Mouse (Mus musculus) bone marrow macrophage, adult 2 months (primary cell): ENCODE results near the gene Ostm1. TPM values are rescaled to one million over a fixed set of nuclear protein-coding genes. Genes with fewer than 3 reads are reported as not detected.

Experiments
- H3K27ac ChIP-seq: 2 replicates; pipeline ENCODE4 v1.5.1; 2012; ENCODE audit warnings: low read depth, low read length; ENCODE audit not compliant: insufficient read depth
- H3K4me1 ChIP-seq: 2 replicates; pipeline ENCODE4 v1.6.1; 2012; ENCODE audit warnings: low read length; ENCODE audit not compliant: control insufficient read depth, insufficient read depth
- H3K4me3 ChIP-seq: 2 replicates; pipeline ENCODE4 v1.5.1; 2012; ENCODE audit warnings: mild to moderate bottlenecking, low read length, moderate library complexity; ENCODE audit not compliant: insufficient read depth
- CTCF ChIP-seq: IDR thresholded peaks from 2 replicates; pipeline ENCODE4 v1.5.1; 2012; ENCODE audit warnings: low read depth, mild to moderate bottlenecking, low read length, moderate library complexity
- POLR2A ChIP-seq: IDR thresholded peaks from 2 replicates; pipeline ENCODE4 v1.6.1; 2012; ENCODE audit warnings: mild to moderate bottlenecking, low read depth, low read length, borderline replicate concordance
- polyA plus RNA-seq: library from polyadenylated mRNA; stranded (reverse); fragments of >200 nt; gene quantifications from 2 replicates; pipeline ENCODE4 v1.2.4, GENCODE M21; 2012; ENCODE audit not compliant: missing spikeins, insufficient read depth, insufficient read length

Gene Ostm1
- polyA plus RNA-seq, 1 experiment = 48.5 TPM

DNA sequence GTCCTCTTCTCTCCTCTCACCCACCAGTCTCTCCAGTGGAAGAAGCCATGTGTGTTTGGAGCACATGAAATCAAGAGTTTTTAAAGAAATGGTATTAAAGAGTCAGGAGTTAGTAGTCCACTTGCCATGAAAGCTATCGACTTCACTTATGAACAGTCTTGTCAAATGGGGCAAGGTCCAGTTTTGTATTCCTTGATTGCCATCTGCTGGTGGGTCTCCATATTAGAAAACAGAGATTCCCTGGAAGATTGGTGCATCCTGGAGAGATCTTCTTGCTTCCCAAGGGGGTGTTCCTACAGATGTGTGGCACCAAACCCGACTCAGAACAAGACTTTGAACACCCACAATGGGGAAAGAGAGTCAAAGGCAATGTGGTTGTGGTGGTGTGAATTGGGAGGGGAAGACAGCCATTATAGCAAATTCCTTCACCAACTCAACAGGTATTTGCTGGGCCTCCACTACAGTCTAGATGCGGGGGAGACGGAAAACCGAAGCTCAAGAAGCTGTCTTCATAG lies 151.0 kb downstream of the Ostm1 start:
- Histone ChIP-seq H3K27ac (no peak overlapping the region), H3K4me3 (no peak overlapping the region), H3K4me1 (no peaks in the 10 kb centered on the region)
- no peak for TF ChIP-seq POLR2A
- TF ChIP-seq CTCF = no peak

DNA sequence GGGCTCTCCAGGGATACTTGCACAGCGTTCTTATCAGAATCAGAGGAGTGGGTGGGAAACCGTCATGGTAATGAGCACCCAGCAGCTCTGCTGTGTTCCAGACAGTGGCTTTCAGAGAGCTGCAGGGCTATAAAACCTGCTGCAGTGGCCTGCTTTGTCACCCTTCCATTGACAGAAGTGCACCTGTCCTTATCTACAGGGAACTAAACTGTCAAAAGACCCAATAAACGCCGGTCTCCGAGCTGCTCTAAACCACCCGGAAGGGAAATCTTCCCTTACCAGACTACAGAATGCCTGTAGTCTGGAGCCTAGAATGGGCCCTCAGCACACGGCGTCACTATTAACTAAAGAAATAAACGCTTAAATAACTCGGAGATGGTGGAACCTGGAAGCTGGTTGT lies 168.2 kb downstream of the Ostm1 start:
- no peaks in the 10 kb centered on the region for H3K4me1 ChIP-seq
- no peak for TF ChIP-seq POLR2A
- no peak for TF ChIP-seq CTCF
- H3K4me3 ChIP-seq = no peak overlapping the region
- H3K27ac ChIP-seq = no peak overlapping the region

Other genes with a start within 250 kb of the Ostm1 start
- 6.5 and 8.2 TPM in 2 replicates for gene Afg1l, start 105.3 kb upstream of the Ostm1 start, polyA plus RNA-seq
- gene Snx3, start 81.8 kb upstream of the Ostm1 start, polyA plus RNA-seq = 318 and 328 TPM in 2 replicates
- not detected in 2 replicates for gene Nr2e1, start 190 bp upstream of the Ostm1 start, polyA plus RNA-seq
- 53.1 and 53.4 TPM in 2 replicates for gene Sec63, start 177.7 kb downstream of the Ostm1 start, polyA plus RNA-seq